Mouse (Mus musculus) hematopoietic stem cell, adult 5-6 weeks (primary cell): Measurements from ENCODE around the gene Brpf3. TPM values are rescaled to one million over a fixed set of nuclear protein-coding genes. Genes with fewer than 3 reads are reported as not detected.
A peak's percentile ranks its signal among the peaks of the same experiment; 100 is the strongest.
"Not testable (repeated sequence)": the region's sequence is repeated elsewhere in the genome, so short reads cannot be mapped to it uniquely, and the experiment has no call there.

Experiments
- ATAC-seq, 2 experiments: fragments of 125-278 bp in 1 of 2; replicated peaks in 1 of 2; 2 replicates each; pipeline ENCODE4 v1.8.0; 2016 to 2017; ENCODE audit warnings: inconsistent platforms in 2 of 2, mild to moderate bottlenecking in 2 of 2, moderate number of reproducible peaks in 2 of 2, low read depth in 1 of 2, moderate TSS enrichment in 1 of 2; ENCODE audit not compliant: low FRiP score in 2 of 2, poor library complexity in 2 of 2, severe bottlenecking in 2 of 2, insufficient read depth in 1 of 2, low TSS enrichment in 1 of 2
- total RNA-seq: library from RNA; stranded (forward); fragments of 172-1452, 232-1000 nt; gene quantifications from 2 replicates; pipeline ENCODE4 v1.2.3, GENCODE M21; 2017

Gene Brpf3
- total RNA-seq, 1 experiment from 2014 or later: 7.5 TPM

GRCm38 (mm10) chr17:28816875-28817811 lies 16.3 kb downstream of the Brpf3 start:
- ATAC-seq: no peak

- no peak for ATAC-seq
These were observed 19.3 kb downstream of the Brpf3 start for GRCm38 (mm10) chr17:28820189-28820588.

DNA sequence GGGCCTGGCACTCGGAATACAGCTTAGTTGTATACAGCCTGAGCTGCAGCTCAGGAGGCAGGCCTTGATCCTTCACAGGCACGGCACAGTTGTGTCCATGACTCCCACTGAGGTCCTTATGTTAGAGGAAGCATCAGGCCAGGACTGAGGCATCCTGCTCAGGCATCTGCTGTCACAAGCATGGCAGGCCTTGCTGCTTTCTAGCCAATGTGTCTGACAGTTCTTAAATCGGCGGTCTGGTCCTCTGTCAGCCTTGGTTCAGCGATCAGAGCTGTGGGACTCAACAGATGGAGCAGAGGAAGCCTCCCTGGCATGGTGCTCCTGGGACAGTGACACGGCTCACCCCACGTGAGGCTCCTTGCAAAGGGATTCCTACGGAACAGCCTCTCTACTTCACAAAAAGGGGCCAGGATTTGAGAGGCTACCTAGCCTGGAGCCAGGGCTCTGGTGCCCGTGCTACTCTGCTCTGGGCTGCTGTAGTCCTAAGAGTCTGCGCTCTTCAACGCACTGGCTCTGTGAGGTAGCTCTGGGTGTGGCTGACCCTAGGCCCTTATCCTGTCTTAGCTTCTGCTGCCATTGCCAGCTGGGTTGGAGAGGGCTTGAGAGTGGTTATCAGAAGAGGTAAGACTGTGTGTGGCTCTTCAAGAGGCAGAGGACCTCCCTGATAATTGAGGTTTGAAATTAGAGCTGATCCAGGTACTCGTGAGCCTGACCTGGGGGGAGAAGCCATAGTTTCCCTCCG lies 22.3 kb downstream of the Brpf3 start:
- peak; percentile 32 to 41; a peak in 2 of 4 replicates for ATAC-seq

DNA sequence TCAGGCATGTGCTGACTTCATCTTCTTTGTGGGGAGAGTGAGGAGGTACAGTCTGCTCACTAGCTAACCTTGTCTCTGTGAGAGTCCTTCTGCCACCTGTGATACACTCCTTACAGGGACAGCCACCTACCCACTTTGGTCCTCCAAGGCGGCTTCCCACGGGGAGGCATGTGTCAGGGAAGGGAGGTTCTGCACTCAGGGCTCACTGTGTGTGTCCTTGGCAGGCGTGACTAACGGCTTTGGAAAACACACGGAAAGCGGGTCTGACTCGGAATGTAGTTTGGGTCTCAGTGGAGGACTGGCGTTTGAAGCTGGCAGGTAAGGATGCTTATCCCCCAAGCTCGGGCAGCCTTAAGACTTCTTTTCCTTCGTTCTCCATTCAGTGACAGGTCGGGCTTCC lies 22.9 kb downstream of the Brpf3 start:
- ATAC-seq: no peak

DNA sequence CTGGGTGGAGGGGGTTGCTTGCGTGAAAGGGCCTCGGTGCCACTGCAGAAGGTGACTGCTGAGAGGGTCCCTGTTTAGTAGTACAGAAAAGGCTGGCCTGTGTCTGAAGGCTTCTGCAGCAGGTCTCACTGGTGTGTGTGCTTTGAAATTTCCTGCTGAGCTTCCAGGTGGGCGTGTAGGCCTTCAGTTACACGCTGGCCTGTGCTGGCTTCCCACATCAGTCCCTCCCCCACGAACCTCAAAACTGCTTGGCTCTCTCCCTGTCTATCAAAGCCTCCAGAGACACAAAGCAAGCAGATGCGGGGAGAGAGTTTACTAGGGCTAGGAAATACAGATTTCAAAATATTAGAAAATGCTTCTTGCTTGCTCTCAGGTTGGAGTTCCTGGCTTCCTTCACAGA lies 24.0 kb downstream of the Brpf3 start:
- ATAC-seq: no peak

DNA sequence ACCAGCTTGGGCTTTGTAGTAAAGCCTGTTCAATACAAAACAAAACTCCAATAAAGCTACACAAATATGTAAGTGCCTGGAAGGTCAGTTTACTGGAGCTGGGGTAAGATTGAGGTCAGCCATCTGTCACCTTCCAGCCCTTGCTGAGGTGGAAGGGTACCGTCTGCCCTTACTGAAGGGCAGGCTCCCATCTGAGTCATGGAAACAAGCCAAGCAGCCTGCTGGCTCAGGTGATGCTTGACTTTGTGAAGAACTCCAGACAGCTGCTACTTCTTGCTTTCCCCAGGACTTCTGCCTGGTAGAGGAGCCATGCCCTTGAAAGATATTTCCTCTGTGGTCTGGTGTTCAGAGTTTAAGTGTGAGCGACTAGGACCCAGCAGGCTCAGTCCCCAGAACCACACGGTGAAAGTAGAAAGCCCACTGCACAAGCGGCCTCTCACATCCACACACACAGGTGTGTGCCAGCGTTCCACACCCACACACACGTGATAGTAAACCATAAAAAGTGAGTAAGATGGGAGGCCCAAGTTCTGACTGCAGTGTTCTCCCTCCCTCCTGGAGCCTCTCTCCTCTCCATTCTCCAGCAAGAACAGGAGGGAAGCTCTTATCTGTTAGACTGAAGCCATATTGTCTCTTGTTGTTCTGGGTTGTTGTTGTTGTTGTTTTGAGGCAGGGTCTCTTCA lies 24.6 kb downstream of the Brpf3 start:
- ATAC-seq: no peak

DNA sequence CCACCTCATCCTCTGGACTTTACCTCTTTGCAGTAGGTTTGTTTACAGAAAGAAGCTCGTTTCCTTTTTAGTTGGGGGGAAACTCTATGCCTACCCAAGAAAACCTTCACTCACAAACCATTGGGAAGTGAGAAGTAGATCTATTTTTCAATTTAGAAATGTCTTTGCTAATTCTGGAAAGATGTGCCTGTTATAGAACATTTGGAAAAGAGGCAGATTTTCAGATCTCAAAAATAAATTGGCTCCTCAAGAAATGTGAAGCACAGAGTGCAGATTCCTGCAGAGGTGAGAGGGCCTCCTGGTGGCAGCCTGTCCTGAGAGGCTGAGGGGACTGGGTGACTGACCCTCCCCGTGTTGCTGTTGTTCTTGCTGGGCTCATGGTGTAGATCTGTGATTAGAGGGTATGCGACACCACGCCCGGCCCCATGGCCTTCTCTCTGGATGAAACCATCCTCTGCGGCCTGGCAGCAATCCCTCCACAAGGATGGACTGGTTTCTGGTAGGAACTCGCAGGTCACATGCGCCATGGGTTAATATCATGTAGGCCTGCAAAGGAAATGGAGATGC lies 26.9 kb downstream of the Brpf3 start:
- ATAC-seq: no peak

GRCm38 (mm10) chr17:28829120-28829519 lies 28.2 kb downstream of the Brpf3 start:
- ATAC-seq: peak in 1 of 2 experiments; percentile 12; a peak in 1 of 4 replicates

DNA sequence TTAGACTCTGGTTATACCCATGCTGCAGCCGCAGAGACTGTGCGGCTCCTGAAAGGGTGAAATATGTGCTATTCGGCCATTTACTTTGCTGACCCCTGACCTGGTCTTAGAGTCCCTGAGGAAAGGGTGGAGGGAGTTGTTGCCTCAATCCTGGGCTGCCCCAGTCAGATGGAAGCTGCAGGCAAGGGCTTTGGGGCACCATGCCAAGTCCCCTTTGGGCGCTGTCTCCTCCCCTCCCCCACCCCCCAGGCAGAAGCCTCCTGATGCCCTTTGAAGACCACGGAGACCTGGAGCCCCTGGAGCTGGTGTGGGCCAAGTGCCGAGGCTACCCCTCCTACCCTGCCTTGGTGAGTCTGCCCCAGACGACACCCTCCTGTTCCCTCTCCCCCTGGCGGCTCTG lies 30.2 kb downstream of the Brpf3 start:
- ATAC-seq: no peak

GRCm38 (mm10) chr17:28832040-28832439 lies 31.1 kb downstream of the Brpf3 start:
- no peak for ATAC-seq

GRCm38 (mm10) chr17:28832875-28833274 lies 32.0 kb downstream of the Brpf3 start:
- ATAC-seq: no peak; a peak in 1 of 4 replicates

DNA sequence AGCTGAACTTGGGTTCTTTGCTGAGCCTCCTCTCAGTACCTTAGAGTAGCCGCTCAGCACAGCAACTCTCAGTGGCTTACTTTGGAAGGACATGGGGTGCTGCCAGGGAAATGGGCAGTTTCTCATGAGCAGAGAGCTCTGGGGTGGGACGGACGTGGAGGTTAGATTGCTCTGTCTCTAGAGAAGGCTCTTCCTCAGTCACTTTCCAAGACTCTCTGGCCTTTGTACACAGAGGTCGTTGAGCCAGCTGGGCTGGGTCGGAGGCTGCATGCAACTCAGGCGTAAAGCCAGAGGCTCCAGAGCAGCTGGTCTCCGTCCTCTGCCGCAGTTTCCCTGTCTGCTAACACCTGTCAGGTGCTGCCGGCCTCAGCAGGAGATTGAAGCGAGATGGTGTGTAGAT lies 33.8 kb downstream of the Brpf3 start:
- no peak for ATAC-seq

- ATAC-seq: no peak
These were observed 37.0 kb downstream of the Brpf3 start for GRCm38 (mm10) chr17:28837840-28838239.

DNA sequence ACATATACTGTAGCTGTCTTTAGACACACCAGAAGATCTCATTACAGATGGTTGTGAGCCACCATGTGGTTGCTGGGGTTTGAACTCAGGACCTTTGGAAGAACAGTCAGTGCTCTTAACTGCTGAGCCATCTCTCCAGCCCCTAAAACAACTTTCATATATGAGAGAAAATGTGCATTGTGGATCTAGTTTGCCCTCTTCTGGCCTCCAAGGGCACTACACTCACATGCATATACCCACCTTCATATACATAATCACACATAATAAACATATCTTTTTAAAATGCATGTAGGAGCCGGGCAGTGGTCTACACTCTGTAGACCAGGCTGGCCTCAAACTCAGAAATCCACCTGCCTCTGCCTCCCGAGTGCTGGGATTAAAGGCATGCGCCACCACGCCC lies 41.1 kb downstream of the Brpf3 start:
- ATAC-seq: not testable (repeated sequence)

GRCm38 (mm10) chr17:28843665-28844064 lies 42.8 kb downstream of the Brpf3 start:
- no peak for ATAC-seq

DNA sequence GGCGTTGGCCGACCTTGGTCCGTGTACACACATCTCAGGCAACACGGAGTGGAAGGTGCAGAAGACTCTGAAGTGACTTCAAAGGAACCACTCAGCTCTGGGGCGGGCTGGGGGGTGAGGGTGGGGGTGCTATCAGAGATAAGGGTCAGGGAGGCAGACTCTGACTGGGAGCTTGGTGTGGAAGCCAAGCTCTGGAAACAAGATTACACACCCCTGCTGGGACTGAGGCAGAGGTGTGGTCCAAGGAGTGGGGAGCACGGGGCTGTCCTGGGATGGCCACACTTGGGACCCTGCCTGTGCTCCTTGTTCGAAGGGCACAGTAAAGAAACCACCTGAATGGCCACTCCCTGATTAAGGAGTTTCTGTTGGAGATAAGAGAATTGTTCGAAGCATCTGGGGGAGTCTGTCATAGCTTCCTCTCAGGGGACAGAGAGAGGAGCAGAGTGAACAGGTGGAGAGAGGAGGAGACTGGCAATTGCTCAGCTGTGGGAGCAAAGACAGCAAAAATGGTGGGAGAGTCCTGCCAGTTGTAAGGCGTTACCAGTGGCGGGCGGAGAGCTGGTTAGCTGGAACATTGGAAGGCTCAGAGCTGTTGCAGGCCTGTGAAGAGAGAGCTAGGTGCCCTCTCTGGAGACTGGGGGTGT lies 46.2 kb downstream of the Brpf3 start:
- no peak; a peak in 1 of 4 replicates for ATAC-seq

GRCm38 (mm10) chr17:28850511-28850910 lies 49.6 kb downstream of the Brpf3 start:
- no peak for ATAC-seq
